Mouse (Mus musculus): Measurements from ENCODE around the gene Parvb. TPM values are rescaled to one million over a fixed set of nuclear protein-coding genes. Genes with fewer than 3 reads are reported as not detected.

Gene Parvb
- total RNA-seq (2014; rRNA removed), result 9.4 and 9.5 TPM in 2 replicates
- 4.3 and 6.2 TPM in 2 replicates for polyA plus RNA-seq (2015; fragmentation: Nextera tagmentation; extraction: Ambion mirVana)

- Histone ChIP-seq H3K9ac (replicated peaks; ENCODE audit: low read length) (peak within 1 kb of the TSS; percentile 53), H3K4me2 (ENCODE audit: low read depth, low read length) (peak within 1 kb of the TSS; percentile 87), H3K4me3 (ENCODE audit: low read length) (peak within 1 kb of the TSS; percentile 38), H3K9me3 (ENCODE audit: low read length) (no peaks in the 10 kb centered on the region), H3K27ac (peak within 1 kb of the TSS; percentile 55), H3K36me3 (ENCODE audit: insufficient read depth, low read length) (no peaks in the 10 kb centered on the region), H3K4me1 (ENCODE audit: insufficient read depth, low read length) (peaks cover 27% of the 10 kb centered on the region), H3K27me3 (ENCODE audit: insufficient read depth, low read length) (no peaks in the 10 kb centered on the region)
- DNase-seq (ENCODE audit: low spot score) (peak; percentile 62), ATAC-seq (peak; percentile 67)
- no peak for TF ChIP-seq CTCF (IDR thresholded peaks at IDR 0.05; ENCODE audit: low read depth)
- WGBS, result under 1% methylated on average over 53 of the region's 53 CpGs
Observed at GRCm38 (mm10) chr15:84231721-84232561, at the start of gene Parvb. Gene Parvb (plus strand): TSS chr15:84232043.

DNA sequence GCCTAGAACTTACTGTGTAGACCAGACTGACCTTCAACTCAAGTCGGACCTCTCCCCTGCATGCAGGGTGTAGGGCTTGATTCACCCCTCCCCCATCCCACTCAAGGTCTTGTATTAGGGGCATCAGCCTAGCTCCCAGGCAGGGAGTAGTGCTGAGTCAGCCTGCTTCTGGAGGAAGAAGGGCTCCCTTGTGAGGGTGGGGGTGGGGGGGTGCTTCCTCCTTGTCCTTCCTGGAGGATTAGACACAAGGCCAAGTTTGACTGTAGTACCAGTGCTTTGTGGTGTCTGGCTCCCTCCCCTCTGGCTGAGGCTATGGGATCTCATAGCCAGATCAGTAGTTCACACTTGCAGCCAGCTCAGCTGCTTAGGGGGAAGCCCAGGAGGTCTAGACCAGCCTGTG, 47.9 kb upstream of the Parvb start:
- no peak overlapping the region for H3K9ac ChIP-seq (replicated peaks; ENCODE audit: low read length)
- no peak overlapping the region for H3K4me2 ChIP-seq (ENCODE audit: low read depth, low read length)
- ATAC-seq (0 out of 2 replicates have a peak, but pooled peaks have one; percentile 32), DNase-seq (ENCODE audit: low spot score) (no peak)
- H3K27me3 ChIP-seq (ENCODE audit: insufficient read depth, low read length), result no peaks in the 10 kb centered on the region
- H3K27ac ChIP-seq, result no peak overlapping the region
- H3K4me3 ChIP-seq (ENCODE audit: low read length), result no peak overlapping the region
- 38% methylated on average over 1 of the region's 1 CpGs for WGBS
- H3K4me1 ChIP-seq (ENCODE audit: insufficient read depth, low read length), result no peaks in the 10 kb centered on the region
- H3K9me3 ChIP-seq (ENCODE audit: low read length), result no peaks in the 10 kb centered on the region
- peaks cover 6% of the 10 kb centered on the region for H3K36me3 ChIP-seq (ENCODE audit: insufficient read depth, low read length)
- TF ChIP-seq CTCF (IDR thresholded peaks at IDR 0.05; ENCODE audit: low read depth), result no peak

- no peak for ATAC-seq
- no peak overlapping the region for H3K9ac ChIP-seq (replicated peaks; ENCODE audit: low read length)
- no peaks in the 10 kb centered on the region for H3K9me3 ChIP-seq (ENCODE audit: low read length)
- TF ChIP-seq CTCF (IDR thresholded peaks at IDR 0.05; ENCODE audit: low read depth), result no peak
- H3K27me3 ChIP-seq (ENCODE audit: insufficient read depth, low read length), result no peaks in the 10 kb centered on the region
- no peaks in the 10 kb centered on the region; the same call in 1 of the 2 replicates for H3K36me3 ChIP-seq (ENCODE audit: insufficient read depth, low read length)
- no peak overlapping the region for H3K27ac ChIP-seq
- H3K4me1 ChIP-seq (ENCODE audit: insufficient read depth, low read length), result no peaks in the 10 kb centered on the region
- no peak overlapping the region for H3K4me3 ChIP-seq (ENCODE audit: low read length)
- DNase-seq (ENCODE audit: low spot score), result no peak
- 31% methylated on average over 4 of the region's 4 CpGs for WGBS
- no peak overlapping the region for H3K4me2 ChIP-seq (ENCODE audit: low read depth, low read length)
Observed at GRCm38 (mm10) chr15:84186196-84186595, 45.6 kb upstream of the Parvb start.

GRCm38 (mm10) chr15:84188887-84189530, 42.8 kb upstream of the Parvb start:
- 72% methylated on average over 2 of the region's 2 CpGs for WGBS
- ATAC-seq, result no peak
- H3K4me3 ChIP-seq (ENCODE audit: low read length), result no peak overlapping the region

DNA sequence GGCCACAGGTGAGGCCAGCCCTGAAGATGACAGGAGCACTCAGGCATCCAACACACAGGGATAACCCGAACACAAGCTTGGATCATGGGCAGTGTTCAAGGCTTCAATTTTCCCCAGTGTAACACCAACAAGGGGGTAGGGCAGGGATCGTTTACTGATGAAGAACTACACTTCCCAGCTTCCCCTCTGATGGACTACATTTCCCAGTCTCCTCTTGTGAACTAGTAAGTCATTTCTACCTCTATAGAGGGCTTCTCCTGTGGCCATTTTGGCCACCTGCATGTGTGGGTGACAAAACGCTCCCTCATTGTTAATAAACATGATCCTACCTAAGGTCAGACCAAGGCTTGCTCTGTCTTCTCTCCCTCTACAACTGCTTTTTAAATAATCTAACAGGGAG, 42.0 kb upstream of the Parvb start:
- no peaks in the 10 kb centered on the region; the same call in 1 of the 2 replicates for H3K36me3 ChIP-seq (ENCODE audit: insufficient read depth, low read length)
- no peaks in the 10 kb centered on the region for H3K9me3 ChIP-seq (ENCODE audit: low read length)
- 39% methylated on average over 3 of the region's 3 CpGs for WGBS
- TF ChIP-seq CTCF (IDR thresholded peaks at IDR 0.05; ENCODE audit: low read depth), result no peak
- H3K4me1 ChIP-seq (ENCODE audit: insufficient read depth, low read length), result peaks cover 7% of the 10 kb centered on the region; the same call in 1 of the 2 replicates
- DNase-seq (ENCODE audit: low spot score), result peak; percentile 58
- no peak for ATAC-seq
- H3K4me2 ChIP-seq (ENCODE audit: low read depth, low read length), result no peak overlapping the region
- H3K27me3 ChIP-seq (ENCODE audit: insufficient read depth, low read length), result no peaks in the 10 kb centered on the region
- no peak overlapping the region for H3K9ac ChIP-seq (replicated peaks; ENCODE audit: low read length)
- no peak overlapping the region for H3K27ac ChIP-seq
- no peak overlapping the region for H3K4me3 ChIP-seq (ENCODE audit: low read length)

More at GRCm38 (mm10) chr15:84188887-84189530, 42.8 kb upstream of the Parvb start:
- H3K36me3 ChIP-seq (ENCODE audit: insufficient read depth, low read length), result no peaks in the 10 kb centered on the region; the same call in 1 of the 2 replicates
- no peak overlapping the region for H3K27ac ChIP-seq
- no peak overlapping the region for H3K9ac ChIP-seq (replicated peaks; ENCODE audit: low read length)
- TF ChIP-seq CTCF (IDR thresholded peaks at IDR 0.05; ENCODE audit: low read depth), result no peak
- no peaks in the 10 kb centered on the region for H3K27me3 ChIP-seq (ENCODE audit: insufficient read depth, low read length)
- no peaks in the 10 kb centered on the region for H3K9me3 ChIP-seq (ENCODE audit: low read length)
- DNase-seq (ENCODE audit: low spot score), result no peak
- peaks cover 7% of the 10 kb centered on the region; the same call in 1 of the 2 replicates for H3K4me1 ChIP-seq (ENCODE audit: insufficient read depth, low read length)
- H3K4me2 ChIP-seq (ENCODE audit: low read depth, low read length), result no peak overlapping the region

DNA sequence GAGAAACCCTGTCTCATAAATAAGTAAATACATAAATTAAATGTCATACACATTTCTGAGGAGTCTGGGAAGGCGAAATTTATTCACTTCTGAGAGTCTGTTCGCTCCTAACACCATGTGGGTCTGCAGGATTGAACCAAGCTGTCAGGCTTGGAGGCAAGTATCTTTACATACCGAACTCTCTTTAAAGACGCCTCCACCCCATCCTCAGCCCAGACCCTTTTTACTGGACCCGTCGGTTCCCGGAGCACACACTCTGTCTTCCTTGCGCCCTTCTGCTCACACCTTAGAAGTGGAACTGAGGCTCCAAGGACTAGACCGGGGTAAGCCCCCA, 40.2 kb upstream of the Parvb start:
- H3K4me3 ChIP-seq (ENCODE audit: low read length), result peak overlapping the region; percentile 73
- H3K36me3 ChIP-seq (ENCODE audit: insufficient read depth, low read length), result peaks cover 11% of the 10 kb centered on the region
- H3K4me2 ChIP-seq (ENCODE audit: low read depth, low read length), result peak overlapping the region; percentile 75
- H3K9ac ChIP-seq (replicated peaks; ENCODE audit: low read length), result peak overlapping the region; percentile 59
- H3K27me3 ChIP-seq (ENCODE audit: insufficient read depth, low read length), result no peaks in the 10 kb centered on the region
- ATAC-seq (peak; percentile 48; the same call in 1 of the 2 replicates), DNase-seq (ENCODE audit: low spot score) (no peak)
- no peak for TF ChIP-seq CTCF (IDR thresholded peaks at IDR 0.05; ENCODE audit: low read depth)
- H3K27ac ChIP-seq, result peak overlapping the region; percentile 90
- peaks cover 7% of the 10 kb centered on the region; the same call in 1 of the 2 replicates for H3K4me1 ChIP-seq (ENCODE audit: insufficient read depth, low read length)
- H3K9me3 ChIP-seq (ENCODE audit: low read length), result no peaks in the 10 kb centered on the region
- 5% methylated on average over 9 of the region's 9 CpGs for WGBS

Measured in hindbrain, postnatal 0 days (tissue).